Mouse (Mus musculus) heart, adult 9 months (tissue): ENCODE results near the gene Lce1a2.

ENCODE experiments used
- DNase-seq, 2 experiments: peaks; one replicate each; pipeline ENCODE4 v3.0.0; 2022; ENCODE audit warnings: low spot score in 2 of 2

Gene Lce1a2

DNA sequence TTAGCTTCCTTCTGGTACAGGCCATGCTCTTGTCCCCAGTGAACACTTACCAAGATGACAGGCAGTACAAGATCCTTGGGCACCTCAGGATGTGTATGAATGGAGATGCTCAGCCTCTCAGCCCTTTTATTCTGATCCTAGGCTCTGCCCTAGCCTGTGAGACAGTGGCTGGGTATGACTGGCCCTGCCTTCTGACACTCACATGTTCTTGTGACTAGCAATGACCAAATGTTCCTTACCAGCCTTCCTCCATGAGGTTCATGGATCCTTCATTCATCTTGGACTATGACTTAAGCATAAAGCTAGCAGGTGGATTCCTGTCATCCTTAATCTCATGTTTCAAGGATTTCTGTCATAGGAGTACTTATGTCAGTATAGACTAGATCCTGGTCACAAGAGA is at the start of gene Lce1a2:
Gene Lce1a2 (minus strand): TSS at position 101 of the 400 bp plus-strand sequence.
- no peak for DNase-seq

DNA sequence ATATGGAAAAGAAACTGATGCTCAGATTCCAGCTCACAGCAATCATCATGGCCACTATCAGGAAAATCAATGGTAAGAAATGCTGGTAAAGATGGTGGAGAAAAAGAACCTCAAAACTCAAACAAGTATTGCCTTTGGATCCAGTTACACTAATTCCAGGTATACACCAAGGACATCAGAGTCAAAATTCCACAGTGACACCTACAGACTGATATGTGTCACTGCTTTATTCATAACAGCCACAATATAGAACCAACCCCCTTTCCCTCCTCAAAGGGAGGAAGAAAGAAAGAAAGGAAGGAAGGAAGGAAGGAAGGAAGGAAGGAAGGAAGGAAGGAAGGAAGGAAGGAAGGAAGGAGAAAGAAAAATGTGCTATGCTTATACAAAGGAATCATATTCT is 45.0 kb upstream of the Lce1a2 start:
- no peak for DNase-seq

DNA sequence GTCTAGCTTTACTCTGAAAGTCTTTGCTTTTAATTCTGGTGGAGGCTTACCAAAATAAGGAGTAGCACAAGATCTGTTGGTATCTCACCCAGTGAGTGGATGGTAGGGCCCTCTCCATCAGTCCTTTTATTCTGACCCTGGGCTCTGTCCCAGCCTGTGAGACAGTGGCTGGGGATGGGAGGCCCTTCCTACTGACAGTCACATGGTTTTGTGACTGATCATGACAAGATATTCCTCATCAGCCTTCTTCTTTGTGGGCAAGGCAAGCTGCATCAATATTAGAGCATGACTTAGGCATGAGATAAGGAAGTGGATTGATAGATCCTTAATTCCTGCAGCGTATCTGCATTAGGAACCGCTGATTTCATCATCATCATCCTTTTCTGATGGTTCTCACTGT is 38.9 kb upstream of the Lce1a2 start, which contains the start of gene Lce1e:
Gene Lce1e (minus strand): TSS at position 101 of the 400 bp plus-strand sequence.
- no peak for DNase-seq

DNA sequence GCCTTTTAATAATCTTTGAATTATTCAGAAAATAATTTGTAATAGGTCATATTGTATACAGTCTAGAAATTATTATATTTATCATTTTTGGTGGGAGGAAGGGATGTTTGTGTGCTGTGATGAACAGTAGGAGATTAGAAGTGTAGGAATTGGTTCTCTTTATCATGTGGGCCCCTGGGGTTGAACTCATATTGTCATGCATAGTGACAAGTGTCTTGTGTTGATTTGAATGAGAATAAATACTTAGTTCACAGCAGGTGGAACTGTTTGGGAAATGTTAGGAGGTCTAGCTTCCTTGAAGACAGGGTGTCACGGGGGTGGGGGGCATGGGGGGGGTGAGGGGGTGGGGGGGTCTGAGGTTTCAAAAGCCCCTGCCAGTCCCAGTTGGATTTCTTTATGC is 24.5 kb upstream of the Lce1a2 start:
- no peak for DNase-seq

DNA sequence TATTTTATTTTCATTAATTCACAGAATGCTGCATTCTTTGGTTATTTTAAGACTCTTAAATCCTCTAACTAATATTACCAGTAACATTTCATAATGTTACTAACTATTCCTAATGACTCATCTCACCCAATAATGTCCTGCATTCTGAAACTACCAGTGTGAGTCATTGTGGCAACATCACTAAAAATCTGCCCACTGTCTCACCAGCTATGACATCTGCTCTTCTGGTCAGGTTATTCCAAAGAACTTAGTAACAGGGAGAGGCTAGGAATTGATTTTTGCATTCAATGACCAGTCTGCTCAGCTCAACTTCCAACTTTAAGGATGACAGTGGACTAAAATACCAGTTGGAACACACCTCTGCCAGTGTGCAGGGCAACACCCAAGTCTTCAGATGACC is 21.6 kb upstream of the Lce1a2 start:
- DNase-seq, result no peak

DNA sequence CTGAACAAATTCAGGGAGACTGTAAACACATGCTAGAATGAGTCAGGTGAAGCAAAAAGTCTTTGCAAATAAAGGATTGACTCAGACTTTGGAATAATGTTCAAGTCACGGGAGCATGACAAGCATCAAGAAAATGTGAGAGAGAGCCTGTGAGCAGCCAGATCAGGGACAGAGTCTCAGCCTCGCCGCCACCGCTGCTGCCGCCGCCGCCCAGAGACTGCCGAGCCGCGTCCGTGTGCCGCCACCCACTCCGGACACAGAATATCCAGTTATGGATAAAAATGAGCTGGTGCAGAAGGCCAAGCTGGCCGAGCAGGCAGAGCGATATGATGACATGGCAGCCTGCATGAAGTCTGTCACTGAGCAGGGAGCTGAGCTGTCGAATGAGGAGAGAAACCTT is 19.0 kb upstream of the Lce1a2 start:
- peak in 1 of 2 experiments; percentile 4 for DNase-seq

DNA sequence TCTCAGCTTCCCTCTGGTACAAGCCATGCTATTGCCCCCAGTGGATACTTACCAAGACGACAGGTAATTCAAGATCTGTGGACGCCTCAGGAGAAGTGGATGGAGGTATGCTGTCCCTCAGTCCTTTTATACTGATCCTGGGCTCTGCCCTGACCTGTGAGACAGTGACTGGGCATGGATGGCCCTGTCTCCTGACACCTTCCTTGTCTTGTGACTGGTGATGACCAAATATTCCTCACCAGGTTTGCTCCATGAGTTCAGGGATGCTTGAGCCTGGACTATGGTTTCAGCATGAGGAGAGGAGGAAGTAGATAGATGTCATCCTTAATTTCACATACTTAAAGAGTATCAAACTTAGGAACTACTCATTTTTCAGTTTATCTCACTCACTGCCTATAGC is 17.0 kb upstream of the Lce1a2 start, which contains the start of gene Lce1d:
Gene Lce1d (minus strand): TSS at position 101 of the 400 bp plus-strand sequence.
- DNase-seq, result no peak

DNA sequence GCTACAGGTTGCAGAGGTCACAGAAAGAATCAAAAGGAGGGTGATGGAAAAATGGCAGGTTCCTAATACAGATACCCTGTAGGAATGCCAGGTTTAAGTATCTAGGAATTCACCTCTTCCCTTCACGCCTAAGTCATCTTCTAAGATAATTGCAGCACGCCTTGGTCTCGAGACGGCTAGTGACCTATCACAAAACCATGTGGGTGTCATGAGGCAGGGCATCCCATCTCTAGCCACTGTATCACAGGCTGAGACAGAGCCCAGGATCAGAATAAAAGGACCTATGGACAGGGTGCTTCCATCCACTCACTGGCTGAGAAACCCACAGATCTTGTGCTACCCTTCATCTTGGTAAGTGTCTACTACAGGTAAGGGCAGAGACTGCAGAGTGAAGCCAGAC is 8.8 kb upstream of the Lce1a2 start, which contains the start of gene Lce1c:
Gene Lce1c (plus strand): TSS at position 301 of the 400 bp plus-strand sequence.
- DNase-seq, result no peak

DNA sequence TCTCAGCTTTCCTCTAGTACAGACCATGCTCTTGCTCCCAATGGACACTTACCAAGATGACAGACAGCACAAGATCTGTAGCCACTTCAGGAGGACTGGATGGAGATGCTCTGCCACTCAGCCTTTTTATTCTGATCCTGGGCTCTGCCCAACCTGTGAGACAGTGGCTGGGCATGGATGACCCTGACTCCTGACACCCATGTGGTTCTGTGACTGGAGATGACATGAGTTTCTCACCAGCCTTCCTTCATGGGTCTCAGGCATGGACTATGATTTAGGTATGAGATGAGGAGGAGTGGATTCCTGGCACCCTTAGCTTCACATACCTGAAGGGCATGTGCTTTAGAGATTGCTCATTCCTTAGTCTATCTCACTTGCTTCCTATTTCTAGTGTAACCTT is 13.3 kb downstream of the Lce1a2 start, which contains the start of gene Lce1b:
Gene Lce1b (minus strand): TSS at position 101 of the 400 bp plus-strand sequence.
- DNase-seq, result no peak

DNA sequence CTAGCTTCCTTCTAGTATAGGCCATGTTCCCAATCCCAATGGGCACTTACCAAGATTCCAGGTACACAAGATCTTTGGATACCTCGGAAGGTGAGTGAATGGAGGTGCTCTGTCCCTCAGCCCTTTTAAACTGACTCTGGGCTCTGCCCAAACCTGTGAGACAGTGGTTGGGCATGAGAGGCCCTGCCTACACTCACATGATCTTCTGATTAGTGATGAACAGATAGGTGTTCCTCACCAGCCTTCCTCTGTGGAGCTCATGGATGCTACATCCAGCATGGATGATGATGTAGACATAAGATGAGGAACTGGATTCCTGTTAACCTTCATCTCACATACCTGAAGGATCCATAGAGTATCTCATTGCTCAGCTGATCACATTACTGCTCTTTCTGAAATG is 21.9 kb downstream of the Lce1a2 start, which contains the start of gene Lce1a1:
Gene Lce1a1 (minus strand): TSS at position 101 of the 400 bp plus-strand sequence.
- no peak for DNase-seq

DNA sequence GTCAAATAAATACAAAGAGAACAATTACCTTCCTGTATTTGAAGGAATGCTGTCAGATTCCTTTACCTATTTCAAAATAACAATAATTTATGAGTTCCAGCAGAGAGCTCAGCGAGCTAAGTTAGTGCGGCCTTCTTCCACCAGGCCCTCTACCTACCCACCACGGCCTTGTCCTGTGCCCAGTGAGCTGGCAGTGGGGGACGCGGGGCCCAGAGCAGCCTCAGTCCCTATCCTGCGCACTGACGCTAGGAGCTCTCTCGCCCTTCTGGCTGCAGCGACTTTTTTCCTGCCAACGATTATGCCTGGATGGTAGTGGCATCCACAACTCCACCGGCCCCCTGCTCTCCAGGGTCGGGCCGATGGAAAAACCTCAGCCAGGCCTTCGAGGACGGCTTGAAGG is 30.3 kb downstream of the Lce1a2 start:
- no peak for DNase-seq

DNA sequence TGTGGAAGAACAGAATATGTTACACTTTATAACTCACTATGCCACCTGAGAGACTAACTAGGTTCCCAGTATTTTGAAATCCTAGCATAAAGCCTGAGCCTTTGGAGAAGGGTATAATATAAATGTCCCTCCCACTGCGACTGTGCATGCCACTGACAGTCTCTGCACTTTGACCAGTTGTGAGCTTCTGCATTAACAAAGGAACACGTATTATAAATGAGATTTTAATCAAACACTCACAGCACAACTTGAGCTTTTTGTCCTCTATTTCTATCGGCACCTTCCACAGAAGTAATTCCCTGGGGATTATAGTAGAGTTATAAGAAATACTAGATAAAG is 31.5 kb downstream of the Lce1a2 start:
- no peak for DNase-seq

DNA sequence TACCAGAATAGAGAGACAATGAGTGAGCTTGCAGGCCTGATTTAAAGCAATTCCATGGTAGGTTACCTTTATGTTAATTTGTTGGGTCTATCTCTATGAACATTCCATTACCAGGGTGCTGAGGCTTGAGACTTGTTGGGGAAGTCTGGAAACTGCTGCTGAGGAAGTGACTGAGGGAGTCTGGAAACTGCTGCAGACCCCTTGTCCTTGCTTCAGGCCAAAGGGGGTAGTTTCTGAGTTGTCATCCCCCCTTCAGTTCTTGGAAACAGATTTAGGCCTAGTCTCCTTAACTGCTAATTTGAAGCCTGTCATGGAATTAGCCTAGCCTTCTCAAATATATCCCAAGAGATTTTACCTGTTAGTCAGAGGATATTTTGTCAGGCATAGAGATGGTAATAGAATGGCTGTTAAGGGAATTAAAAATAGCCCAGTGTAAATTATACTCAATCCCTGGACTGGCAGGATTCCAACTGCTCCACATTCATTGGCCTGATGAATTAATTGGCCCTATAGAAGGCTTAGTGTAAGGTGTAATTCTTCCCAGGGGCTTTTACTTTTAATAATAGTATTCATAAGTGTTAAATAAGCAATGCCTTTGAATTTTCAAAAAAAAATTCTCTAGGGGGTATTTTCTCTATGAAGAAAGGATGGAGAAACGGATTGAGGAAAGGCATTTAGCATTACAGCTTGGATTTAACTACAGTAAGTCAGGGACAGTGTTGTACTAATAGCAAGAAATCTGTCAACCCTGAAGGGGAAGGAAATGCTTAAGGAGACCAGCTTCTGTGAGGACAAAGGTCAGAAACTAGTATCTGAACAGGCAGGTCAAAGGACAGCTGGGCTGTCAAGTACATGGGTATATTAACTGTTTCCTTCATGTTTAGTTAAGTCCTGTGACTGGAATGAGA is 32.1 kb downstream of the Lce1a2 start:
- DNase-seq, result no peak

DNA sequence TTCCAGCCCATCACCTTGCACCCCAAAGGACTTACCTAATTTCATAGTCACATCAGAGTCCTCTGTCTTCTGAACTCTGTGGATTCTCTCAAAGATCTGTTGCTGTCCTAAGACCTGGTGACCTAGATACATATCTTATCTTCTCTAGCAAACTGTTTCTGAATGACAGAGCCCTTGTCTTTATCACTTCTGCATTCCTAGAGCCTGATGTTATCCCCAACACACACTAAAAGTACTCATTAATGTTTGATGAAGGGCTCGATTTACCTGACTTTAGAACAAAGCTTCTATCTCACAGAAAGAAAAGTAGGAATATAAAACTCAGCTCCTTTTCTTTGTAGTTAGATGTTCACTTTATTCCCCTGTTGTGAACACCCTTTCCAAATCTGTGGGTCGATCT is 48.6 kb downstream of the Lce1a2 start, which contains the start of gene Lce6a:
Gene Lce6a (minus strand): TSS at position 101 of the 400 bp plus-strand sequence.
- DNase-seq, result no peak
